Mouse (Mus musculus) intestine, embryonic 16.5 days (tissue): ENCODE data around the gene Abhd12b. TPM values are rescaled to one million over a fixed set of nuclear protein-coding genes. Genes with fewer than 3 reads are reported as not detected.

Source experiments
- ATAC-seq: fragments of 200-750 bp; cut with Nextera tagmentation; 2 replicates; pipeline ENCODE4 v1.8.0; 2017; ENCODE audit warnings: moderate TSS enrichment, moderate library complexity
- H3K27ac ChIP-seq: fragments of 300-500 bp; sonication (generic); 2 replicates; pipeline ENCODE4 v1.5.1; 2014; ENCODE audit warnings: mild to moderate bottlenecking, low read length
- H3K27me3 ChIP-seq: fragments of 300-500 bp; sonication (generic); replicated peaks from 2 replicates; pipeline ENCODE4 v1.6.1; 2014; ENCODE audit warnings: low read length, control low read depth, mixed read lengths; ENCODE audit not compliant: control insufficient read depth, insufficient read depth
- H3K36me3 ChIP-seq: fragments of 300-500 bp; sonication (generic); 2 replicates; pipeline ENCODE4 v1.6.1; 2014; ENCODE audit warnings: low read length, control low read depth; ENCODE audit not compliant: control insufficient read depth, insufficient read depth
- H3K4me1 ChIP-seq: fragments of 300-500 bp; sonication (generic); 2 replicates; pipeline ENCODE4 v1.6.1; 2014; ENCODE audit warnings: low read length, control low read depth, mixed read lengths; ENCODE audit not compliant: control insufficient read depth, insufficient read depth
- H3K4me2 ChIP-seq: fragments of 300-500 bp; sonication (generic); 2 replicates; pipeline ENCODE4 v1.6.1; 2014; ENCODE audit warnings: low read depth, low read length, control low read depth
- H3K4me3 ChIP-seq: fragments of 300-500 bp; sonication (generic); 2 replicates; pipeline ENCODE4 v1.5.1; 2014; ENCODE audit warnings: mild to moderate bottlenecking, low read length
- H3K9ac ChIP-seq: fragments of 300-500 bp; sonication (generic); 2 replicates; pipeline ENCODE4 v1.6.1; 2014; ENCODE audit warnings: low read depth, low read length
- H3K9me3 ChIP-seq: fragments of 300-500 bp; sonication (generic); 2 replicates; pipeline ENCODE4 v1.6.1; 2016; ENCODE audit warnings: low read length, control low read depth; ENCODE audit not compliant: control insufficient read depth
- WGBS: fragments of 180-500 bp; shearing (Covaris S2); extraction: QIAGEN DNeasy Blood & Tissue Kit; methylation state at CpG from one replicate; pipeline ENCODE4 v1.1.7; 2014; 5-methylcytosine and 5-hydroxymethylcytosine counted together
- polyA plus RNA-seq: library from polyadenylated mRNA; unstranded; fragments of >200 nt; fragmentation: Nextera tagmentation; extraction: Ambion mirVana; gene quantifications from 2 replicates; pipeline ENCODE4 v1.2.1, GENCODE M21; 2015

The Abhd12b gene
- polyA plus RNA-seq, 1 experiment from 2014 or later, result 0.23 TPM

DNA sequence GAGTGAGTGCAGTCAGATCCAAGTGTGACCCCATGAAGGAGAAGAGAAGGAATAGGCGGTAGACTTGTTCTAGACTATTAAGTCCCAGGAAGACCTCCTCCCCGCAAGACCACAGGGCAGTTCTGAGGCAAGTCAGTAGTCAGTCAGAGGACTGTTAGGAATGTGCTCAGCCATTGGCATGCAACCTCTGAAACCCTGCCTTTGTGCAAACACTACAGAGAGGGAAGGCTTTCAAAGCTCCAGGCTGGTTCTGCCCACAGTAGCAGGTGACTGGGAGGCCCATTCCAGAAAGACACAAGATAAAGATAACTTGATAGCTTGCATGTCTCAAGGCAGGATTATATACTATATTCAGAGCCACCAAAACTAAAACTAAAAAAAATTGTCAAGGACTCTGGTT, 77.4 kb downstream of the Abhd12b start, which contains the start of gene Pygl:
TSS of gene Pygl (minus strand) at position 195 of the 400 bp plus-strand sequence.
- Histone ChIP-seq H3K9ac (no peak within 1 kb of the TSS), H3K27ac (no peak within 1 kb of the TSS), H3K4me3 (no peak within 1 kb of the TSS), H3K4me2 (no peak within 1 kb of the TSS), H3K4me1 (peaks cover 15% of the 10 kb centered on the region), H3K27me3 (no peaks in the 10 kb centered on the region), H3K9me3 (no peaks in the 10 kb centered on the region), H3K36me3 (no peaks in the 10 kb centered on the region)
- WGBS, result 76% methylated on average over 2 of the region's 2 CpGs
- no peak for ATAC-seq

DNA sequence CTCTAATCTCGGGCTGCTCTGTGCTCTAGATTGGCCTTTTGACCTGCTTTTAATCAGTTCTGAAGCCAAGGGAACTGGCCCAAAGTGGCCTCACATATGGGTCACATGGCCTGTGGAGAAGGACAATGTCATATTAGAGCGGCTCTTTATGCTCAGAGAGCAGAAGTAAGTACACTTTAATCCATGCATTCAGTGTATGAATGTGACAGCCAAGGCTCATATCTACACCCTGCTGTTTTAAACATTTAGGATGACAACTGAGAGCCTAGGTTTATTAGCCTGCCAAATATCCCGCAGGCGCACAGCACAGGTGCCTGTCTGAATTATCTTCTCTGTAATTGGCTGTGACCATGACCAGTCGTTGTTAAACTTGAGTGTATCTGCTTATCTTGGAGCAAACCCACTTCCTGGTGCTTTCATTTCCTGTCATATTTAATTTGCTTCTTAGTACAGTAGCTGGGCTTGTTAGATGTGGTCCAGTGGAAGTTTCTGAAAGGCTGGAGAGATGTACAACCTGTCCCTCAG, 78.1 kb downstream of the Abhd12b start:
- ATAC-seq, result no peak
- Histone ChIP-seq H3K4me1 (peaks cover 11% of the 10 kb centered on the region), H3K27me3 (no peaks in the 10 kb centered on the region), H3K36me3 (no peaks in the 10 kb centered on the region), H3K9me3 (no peaks in the 10 kb centered on the region), H3K4me2 (no peak overlapping the region), H3K27ac (no peak overlapping the region), H3K4me3 (no peak overlapping the region), H3K9ac (no peak overlapping the region)
- WGBS, result 49% methylated on average over 5 of the region's 5 CpGs

Other genes with a start within 250 kb of the Abhd12b start
- gene Sav1, start 167.1 kb upstream of the Abhd12b start, polyA plus RNA-seq, result 0.36 and 0.67 TPM in 2 replicates
- gene Nin, start 40.4 kb upstream of the Abhd12b start, polyA plus RNA-seq, result 5.7 and 5.8 TPM in 2 replicates
- gene Pygl, start 77.3 kb downstream of the Abhd12b start, polyA plus RNA-seq, result 24.3 and 27.6 TPM in 2 replicates
- gene Trim9, start 193.5 kb downstream of the Abhd12b start, polyA plus RNA-seq, result 0.69 and 1.0 TPM in 2 replicates